Mouse (Mus musculus) midbrain, embryonic 10.5 days (tissue): ENCODE data around the gene Ccdc51. TPM values are rescaled to one million over a fixed set of nuclear protein-coding genes. Genes with fewer than 3 reads are reported as not detected.

Source experiments
- DNase-seq: peaks from one replicate; pipeline ENCODE4 v3.0.0-alpha.2; 2017; ENCODE audit warnings: low spot score
- H3K27ac ChIP-seq: fragments of 300-500 bp; sonication (generic); replicated peaks from 2 replicates; pipeline ENCODE4 v1.5.1; 2016; ENCODE audit warnings: mild to moderate bottlenecking
- H3K27me3 ChIP-seq: fragments of 300-500 bp; sonication (generic); 2 replicates; pipeline ENCODE4 v1.6.1; 2016; ENCODE audit warnings: low read depth, mild to moderate bottlenecking; ENCODE audit not compliant: poor library complexity, severe bottlenecking
- H3K36me3 ChIP-seq: fragments of 300-500 bp; sonication (generic); 2 replicates; pipeline ENCODE4 v1.6.1; 2016; ENCODE audit warnings: mild to moderate bottlenecking, moderate library complexity
- H3K4me1 ChIP-seq: fragments of 300-500 bp; sonication (generic); 2 replicates; pipeline ENCODE4 v1.6.1; 2016
- H3K4me3 ChIP-seq: fragments of 300-500 bp; sonication (generic); 2 replicates; pipeline ENCODE4 v1.5.1; 2016; ENCODE audit warnings: mild to moderate bottlenecking, moderate library complexity
- H3K9me3 ChIP-seq: fragments of 300-500 bp; sonication (generic); replicated peaks from 2 replicates; pipeline ENCODE4 v1.6.1; 2016; ENCODE audit warnings: mild to moderate bottlenecking
- WGBS: fragments of 180-500 bp; shearing (Covaris S2); methylation state at CpG from one replicate; pipeline ENCODE4 v1.1.7; 2016; 5-methylcytosine and 5-hydroxymethylcytosine counted together
- polyA plus RNA-seq: library from polyadenylated mRNA; unstranded; fragments of >200 nt; fragmentation: Nextera tagmentation; extraction: Ambion mirVana; gene quantifications from 2 replicates; pipeline ENCODE4 v1.2.1, GENCODE M21; 2016

Ccdc51 gene
- polyA plus RNA-seq, 1 experiment from 2014 or later = 14.9 TPM

DNA sequence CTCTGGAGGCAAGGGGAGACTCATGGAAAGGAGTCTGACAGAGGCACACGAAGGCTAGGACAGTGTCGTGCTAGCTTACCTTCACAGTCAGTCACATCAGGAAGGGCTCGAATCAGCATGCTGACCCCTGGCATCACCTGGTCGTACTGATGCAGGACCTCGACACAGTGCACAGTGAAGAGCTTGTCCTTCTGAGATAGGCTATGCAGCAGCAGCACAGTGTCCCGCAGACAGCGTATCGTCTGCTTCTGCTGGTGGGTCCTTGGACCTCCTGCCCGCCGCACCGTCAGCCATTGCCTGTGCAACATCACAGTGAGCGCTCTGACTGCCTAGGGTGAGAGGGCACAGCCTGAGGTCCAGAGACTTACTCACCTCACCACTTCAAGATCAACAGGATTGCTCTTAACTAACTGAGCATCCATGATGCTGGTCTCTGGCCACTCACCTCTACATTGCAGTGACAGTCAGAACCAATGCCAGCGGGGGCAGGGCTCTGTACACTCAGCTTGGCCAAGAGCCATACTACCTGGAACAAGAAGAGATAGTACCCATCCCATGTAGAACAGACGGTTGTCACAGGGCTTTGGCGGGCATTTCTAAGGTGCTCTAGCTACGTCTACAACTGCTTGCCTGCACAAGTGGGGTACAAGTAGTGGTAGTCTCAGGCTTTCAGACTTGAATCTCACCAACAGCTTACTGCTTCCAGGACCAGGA lies 22.0 kb upstream of the Ccdc51 start:
- DNase-seq = no peak
- peaks cover 92% of the 10 kb centered on the region for H3K36me3 ChIP-seq
- 91% methylated on average over 16 of the region's 16 CpGs for WGBS

DNA sequence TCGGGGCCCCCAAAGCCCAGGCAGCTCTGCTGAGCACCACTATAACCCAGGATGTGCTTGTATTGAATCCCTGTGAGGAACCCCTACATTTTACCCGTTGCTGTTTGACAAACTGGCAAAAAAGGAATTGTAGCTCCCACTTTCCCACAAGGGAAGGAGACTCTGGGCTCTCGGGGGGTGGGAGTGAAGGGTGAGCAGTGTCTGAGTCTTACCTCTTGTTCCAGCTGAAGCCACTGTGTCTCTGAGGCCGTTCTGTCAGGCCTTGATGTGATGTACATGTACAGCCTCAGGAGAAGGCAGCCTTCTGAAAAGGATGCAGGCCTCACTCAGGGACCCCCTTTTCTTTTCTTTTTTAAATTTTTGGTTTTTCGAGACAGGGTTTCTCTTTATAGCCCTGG lies 21.4 kb upstream of the Ccdc51 start:
- Histone ChIP-seq H3K27me3 (no peaks in the 10 kb centered on the region), H3K4me3 (no peak overlapping the region), H3K4me1 (peaks cover 18% of the 10 kb centered on the region), H3K27ac (no peak overlapping the region), H3K36me3 (peaks cover 93% of the 10 kb centered on the region), H3K9me3 (no peaks in the 10 kb centered on the region)
- no peak for DNase-seq
- WGBS = 97% methylated on average over 5 of the region's 5 CpGs

More for the DNA sequence above, 22.0 kb upstream of the Ccdc51 start:
- Histone ChIP-seq H3K27ac (no peak overlapping the region), H3K4me1 (peaks cover 21% of the 10 kb centered on the region), H3K27me3 (no peaks in the 10 kb centered on the region), H3K4me3 (no peak overlapping the region), H3K9me3 (no peaks in the 10 kb centered on the region)

DNA sequence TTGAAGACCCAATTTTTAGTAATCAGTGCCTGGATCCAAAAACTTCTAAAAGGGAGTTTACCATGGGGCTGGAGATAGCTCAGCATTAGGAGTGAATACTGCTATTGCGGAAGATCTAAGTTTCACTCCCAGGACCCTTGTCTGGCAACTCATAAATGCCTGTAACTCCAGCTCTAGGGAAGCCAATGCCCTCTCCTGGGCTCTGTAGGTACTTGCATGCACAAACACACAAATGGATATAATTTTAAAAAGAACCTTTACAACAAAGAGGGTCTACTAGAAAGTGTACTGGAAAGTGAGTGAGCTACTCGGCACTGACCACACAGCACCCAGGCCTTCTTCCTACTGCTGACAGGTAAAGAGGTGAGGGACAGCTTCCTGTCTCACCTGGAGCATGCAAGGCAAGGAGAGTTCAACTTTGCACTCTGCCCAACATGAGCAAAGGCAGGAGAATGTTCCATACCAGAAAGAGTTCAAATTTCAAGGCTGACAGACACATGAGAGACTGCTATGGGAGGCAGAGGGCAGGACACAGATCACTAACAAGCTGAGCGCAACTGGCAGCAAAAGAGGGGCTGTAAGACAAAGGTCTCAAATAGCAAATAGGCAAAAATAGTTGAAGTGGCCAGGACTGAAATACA lies 14.1 kb upstream of the Ccdc51 start:
- no peaks in the 10 kb centered on the region for H3K9me3 ChIP-seq
- no peaks in the 10 kb centered on the region for H3K27me3 ChIP-seq
- no peak overlapping the region for H3K4me3 ChIP-seq
- DNase-seq = no peak
- H3K27ac ChIP-seq = no peak overlapping the region
- peaks cover 14% of the 10 kb centered on the region for H3K4me1 ChIP-seq
- peaks cover 89% of the 10 kb centered on the region for H3K36me3 ChIP-seq
- whole genome bisulfite sequencing = 94% methylated on average over 3 of the region's 3 CpGs

DNA sequence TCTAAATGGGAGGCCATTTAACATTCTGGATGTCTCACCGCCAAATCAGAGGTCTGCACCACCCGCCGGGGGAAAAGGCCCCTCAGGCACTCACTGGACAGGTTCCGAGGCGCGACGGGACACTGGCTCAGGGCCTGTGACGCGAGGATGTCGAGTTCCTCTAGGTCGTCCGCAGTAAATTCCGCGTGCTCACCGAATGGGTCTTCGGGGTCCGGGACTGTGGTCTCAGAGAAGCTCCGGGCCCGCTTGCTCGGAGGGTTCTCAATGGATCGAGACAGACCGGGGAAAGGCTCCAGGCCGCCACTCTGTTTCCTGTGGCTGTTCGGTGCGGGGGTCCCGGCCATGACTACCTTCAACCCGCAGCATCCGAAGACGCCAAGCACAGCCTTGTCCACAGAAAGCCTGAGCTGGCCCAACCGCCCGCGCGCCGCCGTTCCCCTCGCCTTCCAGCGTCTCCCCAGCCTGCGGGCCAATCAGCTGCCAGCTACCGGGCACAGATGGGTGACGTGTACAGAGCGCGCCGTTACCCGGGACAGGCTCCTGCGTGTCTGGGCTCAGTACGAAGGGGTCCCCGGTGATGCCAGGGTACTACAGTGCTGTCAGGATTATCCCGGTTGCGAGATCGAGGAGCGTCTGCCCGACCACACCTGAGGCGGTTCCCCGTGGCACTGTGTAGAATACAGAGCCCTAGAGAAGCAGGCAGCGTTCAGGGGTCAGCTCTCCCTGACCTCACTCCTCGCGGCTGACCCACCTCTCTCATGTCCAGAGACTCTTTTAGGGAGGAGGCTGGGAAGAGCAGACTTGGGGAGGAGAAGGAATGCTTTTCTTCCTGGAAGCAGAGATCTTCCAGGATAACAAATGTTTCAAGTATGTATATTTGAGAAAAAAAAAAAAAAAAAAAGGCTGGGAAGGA lies 8.4 kb upstream of the Ccdc51 start, which contains the start of gene Atrip:
TSS of gene Atrip (minus strand) at position 464 of the 913 bp plus-strand sequence.
- DNase-seq = peak; percentile 92
- H3K27me3 ChIP-seq = no peaks in the 10 kb centered on the region
- peak within 1 kb of the TSS; percentile 78 for H3K4me3 ChIP-seq
- under 1% methylated on average over 57 of the region's 57 CpGs for WGBS
- H3K36me3 ChIP-seq = peaks cover 43% of the 10 kb centered on the region
- peak within 1 kb of the TSS; percentile 90 for H3K27ac ChIP-seq
- H3K9me3 ChIP-seq = no peaks in the 10 kb centered on the region
- H3K4me1 ChIP-seq = peaks cover 26% of the 10 kb centered on the region

DNA sequence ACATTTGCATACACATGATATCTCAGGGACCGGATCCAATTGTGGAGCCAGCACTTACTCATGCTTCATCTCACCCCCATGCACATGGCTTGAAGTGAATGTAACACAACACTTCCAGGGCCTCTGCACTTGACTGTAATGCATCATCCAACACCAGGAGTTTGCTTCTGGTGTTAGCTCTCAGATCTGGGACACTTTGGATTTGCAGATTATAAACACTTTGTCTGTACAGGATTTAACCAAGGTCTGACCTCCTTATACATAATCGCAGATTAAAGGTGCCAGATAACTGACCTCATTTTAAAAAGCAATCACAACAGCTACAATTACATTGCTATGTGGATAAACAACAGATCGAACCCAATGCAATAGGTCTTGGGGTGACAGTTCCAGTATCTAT lies 1.8 kb upstream of the Ccdc51 start:
- Histone ChIP-seq H3K27ac (no peak overlapping the region), H3K27me3 (no peaks in the 10 kb centered on the region), H3K9me3 (no peaks in the 10 kb centered on the region), H3K36me3 (peaks cover 33% of the 10 kb centered on the region), H3K4me3 (peak overlapping the region; percentile 94; the same call in 1 of the 2 replicates), H3K4me1 (peaks cover 27% of the 10 kb centered on the region)
- DNase-seq = no peak
- WGBS = 96% methylated on average over 3 of the region's 3 CpGs

DNA sequence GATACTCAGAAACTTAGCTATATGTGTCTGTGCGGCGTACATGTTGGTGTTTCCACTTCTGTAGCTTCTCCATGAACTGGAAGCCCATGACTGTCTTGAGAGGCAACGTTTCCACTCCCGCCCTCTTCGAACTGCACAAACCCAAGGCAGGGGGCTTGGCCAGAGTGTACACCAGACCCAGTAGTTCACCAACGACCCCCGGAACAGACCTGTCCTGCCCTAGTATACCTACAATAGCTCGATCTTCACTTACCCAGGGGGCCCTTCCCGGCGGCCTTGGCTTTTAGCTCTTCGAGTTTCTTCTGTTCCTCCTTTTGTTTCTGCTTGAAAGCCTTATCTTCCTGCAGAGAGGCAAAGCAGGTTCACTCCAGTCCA lies 557 bp upstream of the Ccdc51 start:
- Histone ChIP-seq H3K27ac (peak overlapping the region; percentile 93), H3K36me3 (peaks cover 33% of the 10 kb centered on the region), H3K4me1 (peaks cover 31% of the 10 kb centered on the region), H3K4me3 (peak overlapping the region; percentile 94), H3K9me3 (no peaks in the 10 kb centered on the region), H3K27me3 (no peaks in the 10 kb centered on the region)
- no peak for DNase-seq
- WGBS = 6% methylated on average over 11 of the region's 11 CpGs

DNA sequence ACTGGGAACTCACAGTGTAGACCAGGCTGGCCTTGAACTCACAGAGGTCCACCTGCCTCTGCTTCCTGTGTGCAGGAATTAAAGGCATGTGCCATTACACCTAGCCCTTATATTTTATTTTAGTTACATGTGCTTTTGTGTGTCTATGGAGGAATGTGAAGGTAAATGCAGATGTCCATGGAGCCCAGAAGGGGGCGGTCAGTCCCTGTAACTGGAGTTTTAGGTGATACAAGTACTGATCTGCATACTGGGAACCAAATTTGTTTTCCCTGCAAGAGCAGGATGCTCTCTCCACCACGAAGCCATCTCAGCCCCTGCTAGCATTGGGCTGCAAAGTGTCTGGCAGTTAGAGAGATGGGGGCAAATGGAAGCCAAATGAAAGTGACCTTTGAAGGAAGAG lies 2.6 kb downstream of the Ccdc51 start:
- Histone ChIP-seq H3K36me3 (peaks cover 21% of the 10 kb centered on the region), H3K9me3 (no peaks in the 10 kb centered on the region), H3K27ac (no peak overlapping the region), H3K4me1 (peaks cover 48% of the 10 kb centered on the region), H3K27me3 (0 out of 2 replicates have a peak, but pooled peaks cover 5% of the 10 kb centered on the region), H3K4me3 (no peak overlapping the region)
- DNase-seq = no peak
- WGBS = 22% methylated on average over 2 of the region's 2 CpGs

DNA sequence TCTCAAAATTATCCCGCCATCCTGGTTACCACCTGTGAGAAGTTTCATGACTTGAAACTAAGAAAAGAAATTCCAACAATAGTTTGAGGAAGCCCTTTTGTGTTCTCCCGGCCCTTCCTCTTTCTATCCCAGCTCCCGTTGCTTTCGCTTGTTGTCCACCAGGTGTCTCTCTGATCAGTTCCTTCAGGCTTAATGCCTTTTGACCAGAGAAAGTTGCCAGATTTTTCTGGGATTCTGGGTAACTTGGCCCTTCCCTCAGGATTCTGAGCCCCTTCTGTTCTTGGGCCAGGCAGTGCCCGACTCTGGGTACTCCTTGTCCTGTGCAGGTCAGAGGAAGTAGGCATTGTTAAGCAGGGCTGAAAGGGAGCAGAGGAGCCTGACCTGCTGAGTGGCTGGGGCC lies 5.7 kb downstream of the Ccdc51 start:
- Histone ChIP-seq H3K36me3 (peaks cover 37% of the 10 kb centered on the region), H3K27me3 (peaks cover 19% of the 10 kb centered on the region), H3K27ac (peak overlapping the region; percentile 55; the same call in 1 of the 2 replicates), H3K9me3 (no peaks in the 10 kb centered on the region), H3K4me1 (peaks cover 48% of the 10 kb centered on the region), H3K4me3 (no peak overlapping the region)
- 12% methylated on average over 5 of the region's 5 CpGs for WGBS
- no peak for DNase-seq

DNA sequence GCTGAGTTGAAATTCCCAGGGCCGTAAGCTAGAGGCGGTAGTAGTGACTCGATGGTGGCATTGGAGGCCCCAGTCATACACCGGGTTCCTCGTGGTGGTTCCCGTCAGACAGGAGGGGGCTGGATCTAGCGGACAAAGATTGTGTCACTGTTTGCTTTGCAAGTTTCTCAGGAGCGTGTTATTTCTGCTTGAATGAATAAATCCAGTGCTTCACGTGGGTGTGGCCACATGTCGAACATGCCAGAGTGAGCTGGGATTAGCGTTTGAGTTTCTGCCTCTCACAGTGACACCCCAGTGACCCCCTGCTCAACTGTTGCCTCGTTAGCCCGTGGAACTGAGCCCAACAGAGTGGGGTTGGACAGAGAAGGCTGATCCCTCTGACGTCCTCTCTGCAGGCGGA lies 8.2 kb downstream of the Ccdc51 start:
- 66% methylated on average over 15 of the region's 15 CpGs for WGBS
- Histone ChIP-seq H3K4me3 (no peak overlapping the region), H3K36me3 (peaks cover 37% of the 10 kb centered on the region), H3K27ac (no peak overlapping the region), H3K4me1 (peaks cover 66% of the 10 kb centered on the region), H3K27me3 (peaks cover 19% of the 10 kb centered on the region), H3K9me3 (no peaks in the 10 kb centered on the region)
- no peak for DNase-seq

DNA sequence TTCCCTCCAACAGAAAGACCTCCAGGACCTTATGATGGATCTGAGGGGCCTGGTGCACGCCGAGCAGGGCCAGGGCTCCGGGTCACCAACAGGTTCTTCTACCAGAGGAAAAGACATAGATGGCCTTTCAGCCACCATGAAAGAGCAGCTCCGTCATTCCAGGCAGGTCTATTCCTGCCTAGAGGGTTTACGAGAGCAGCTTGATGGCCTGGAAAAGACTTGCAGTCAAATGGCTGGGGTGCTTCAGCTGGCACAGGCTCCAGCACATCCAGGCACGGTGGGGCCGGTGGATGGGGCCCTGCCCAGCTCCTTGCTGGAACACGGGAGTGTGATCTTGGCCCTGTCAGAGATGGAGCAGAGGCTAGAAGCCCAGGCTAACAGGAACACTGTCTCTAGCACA lies 9.5 kb downstream of the Ccdc51 start:
- H3K27me3 ChIP-seq = peaks cover 19% of the 10 kb centered on the region
- no peaks in the 10 kb centered on the region for H3K9me3 ChIP-seq
- H3K4me3 ChIP-seq = no peak overlapping the region
- H3K4me1 ChIP-seq = peaks cover 70% of the 10 kb centered on the region
- WGBS = 93% methylated on average over 8 of the region's 8 CpGs
- DNase-seq = no peak
- H3K36me3 ChIP-seq = peaks cover 37% of the 10 kb centered on the region
- no peak overlapping the region for H3K27ac ChIP-seq

DNA sequence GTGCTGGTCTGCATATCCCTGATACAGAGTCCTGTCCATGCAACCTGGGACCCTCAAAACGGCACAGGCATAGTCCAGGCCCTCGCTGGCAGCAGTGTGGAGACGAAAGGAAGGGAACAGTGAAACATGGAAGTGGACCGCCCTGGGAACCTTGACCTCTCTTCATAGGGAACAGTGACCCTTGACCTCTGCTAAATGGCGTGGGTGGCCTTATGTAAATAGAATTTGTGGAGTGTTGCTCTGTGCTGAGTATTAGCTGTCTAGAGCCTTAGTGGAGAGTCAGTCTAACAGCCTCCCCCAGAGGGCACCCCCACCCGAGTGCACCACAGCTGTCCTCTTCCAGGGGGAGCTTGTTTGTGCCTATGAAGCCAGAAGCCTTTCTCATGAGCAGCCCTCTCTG lies 10.5 kb downstream of the Ccdc51 start:
- peaks cover 37% of the 10 kb centered on the region for H3K36me3 ChIP-seq
- H3K4me1 ChIP-seq = peaks cover 71% of the 10 kb centered on the region
- H3K27ac ChIP-seq = peak overlapping the region; percentile 4; the same call in 1 of the 2 replicates
- DNase-seq = no peak
- H3K27me3 ChIP-seq = peaks cover 19% of the 10 kb centered on the region
- no peaks in the 10 kb centered on the region for H3K9me3 ChIP-seq
- WGBS = 20% methylated on average over 6 of the region's 6 CpGs
- H3K4me3 ChIP-seq = no peak overlapping the region

DNA sequence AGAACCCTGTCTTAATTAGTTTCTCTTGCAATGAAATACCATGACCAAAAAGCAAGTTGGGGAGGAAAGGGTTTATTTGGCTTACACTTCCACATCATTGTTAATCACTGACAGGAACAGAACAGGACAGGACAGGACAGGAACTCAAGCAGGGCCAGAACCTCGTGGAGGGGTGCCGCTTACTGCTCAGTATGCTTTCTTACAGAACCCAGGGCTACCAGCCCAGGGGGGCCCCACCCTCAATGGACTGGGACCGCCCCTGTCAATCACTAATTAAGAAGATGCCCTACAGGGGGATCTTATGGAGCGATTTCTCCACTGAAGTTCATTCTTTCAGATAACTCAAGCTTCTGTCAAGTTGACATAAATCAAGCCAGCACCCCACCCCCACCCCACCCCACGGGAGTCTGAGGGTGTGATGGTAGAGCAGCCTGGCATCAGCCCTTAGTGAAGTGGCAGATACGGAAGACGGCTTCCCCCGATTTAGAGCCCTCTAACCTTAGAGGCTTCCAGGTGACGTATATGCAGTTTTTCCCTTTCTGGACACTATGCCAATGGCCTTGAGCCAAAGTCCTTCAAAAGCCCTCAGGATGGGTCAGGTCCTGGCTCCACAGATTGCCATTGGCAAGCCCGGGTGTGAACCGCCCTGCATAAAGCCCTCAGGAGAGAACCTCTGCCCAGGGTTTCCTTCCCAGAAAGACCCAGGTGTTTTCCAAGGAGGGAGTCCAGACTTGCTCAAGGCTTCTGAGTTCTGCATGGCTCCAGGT lies 11.7 kb downstream of the Ccdc51 start:
- H3K9me3 ChIP-seq = no peaks in the 10 kb centered on the region
- peak; percentile 28 for DNase-seq
- H3K4me1 ChIP-seq = peaks cover 75% of the 10 kb centered on the region
- WGBS = 17% methylated on average over 11 of the region's 11 CpGs
- peak overlapping the region; percentile 85 for H3K4me3 ChIP-seq
- peaks cover 19% of the 10 kb centered on the region for H3K27me3 ChIP-seq
- H3K36me3 ChIP-seq = peaks cover 43% of the 10 kb centered on the region
- peak overlapping the region; percentile 100 for H3K27ac ChIP-seq
